Mouse (Mus musculus): ENCODE data around the gene Rapgef6. TPM values are rescaled to one million over a fixed set of nuclear protein-coding genes. Genes with fewer than 3 reads are reported as not detected.

Gene Rapgef6
- polyA plus RNA-seq, 1 experiment = 3.2 TPM

DNA sequence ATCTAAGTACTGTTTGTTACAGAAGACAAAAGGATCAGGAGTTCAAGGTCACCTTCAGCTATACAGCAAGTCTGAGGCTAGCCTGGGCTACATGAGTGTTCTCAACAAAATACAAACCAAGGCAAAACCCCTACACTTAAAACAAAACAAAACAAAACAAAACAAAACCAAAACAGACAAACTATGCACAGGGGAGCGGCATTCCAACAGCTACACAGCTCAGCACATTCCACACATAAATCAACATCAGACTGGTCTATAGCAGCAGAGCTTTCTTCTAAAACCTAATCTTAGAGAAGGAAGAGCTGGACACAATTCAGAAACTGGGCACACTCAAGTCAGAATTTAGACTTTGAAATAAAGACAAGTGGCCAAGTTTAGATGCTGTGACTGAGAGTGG, 221.6 kb downstream of the Rapgef6 start:
- H3K79me2 ChIP-seq (ENCODE audit: control insufficient read depth, insufficient read depth) = peaks cover 16% of the 10 kb centered on the region
- no peaks in the 10 kb centered on the region for H3K79me3 ChIP-seq (ENCODE audit: low read depth)
- H3K4me3 ChIP-seq (ENCODE audit: insufficient read depth, poor library complexity, severe bottlenecking) = no peak overlapping the region
- H3ac ChIP-seq (ENCODE audit: control insufficient read depth, insufficient read length, low read depth) = no peak overlapping the region
- TF ChIP-seq MAX (IDR thresholded peaks at IDR 0.05) = no peak
- no peak for TF ChIP-seq MYOD1 (IDR thresholded peaks at IDR 0.05; ENCODE audit: control insufficient read depth, insufficient read length, low read depth)
- TF ChIP-seq MYOG (IDR thresholded peaks at IDR 0.05; ENCODE audit: control insufficient read depth, extremely low read depth, insufficient read length) = no peak
- no peak for TF ChIP-seq USF1 (IDR thresholded peaks at IDR 0.05; ENCODE audit: low read depth)
- no peak for TF ChIP-seq CEBPB (IDR thresholded peaks at IDR 0.05; ENCODE audit: low read depth)
- TF ChIP-seq CTCF (IDR thresholded peaks at IDR 0.05; ENCODE audit: control insufficient read depth, insufficient read depth, insufficient read length) = no peak
- no peak for TF ChIP-seq FOSL1 (IDR thresholded peaks at IDR 0.05; ENCODE audit: insufficient read depth, low read length, poor library complexity, severe bottlenecking)
- peaks cover 23% of the 10 kb centered on the region for H3K36me3 ChIP-seq (ENCODE audit: control insufficient read depth, insufficient read depth)
- H3K27me3 ChIP-seq (ENCODE audit: control insufficient read depth, insufficient read depth, insufficient read length) = no peaks in the 10 kb centered on the region

Small RNAs within 50 kb of the gene (microRNA-seq; reads per million reads assigned to microRNA genes)
- gene Gm26116 (ENCODE audit: borderline microRNAs expressed) = not detected

Other genes starting within 250 kb of the Rapgef6 start
- 0.14 TPM for gene Acsl6, start 219.0 kb upstream of the Rapgef6 start, polyA plus RNA-seq (2012; fragmentation: generic; extraction: Trizol)
- not detected for gene Meikin, start 152.2 kb upstream of the Rapgef6 start, polyA plus RNA-seq (2012; fragmentation: generic; extraction: Trizol)
- gene Fnip1, start 84.6 kb upstream of the Rapgef6 start, polyA plus RNA-seq (2012; fragmentation: generic; extraction: Trizol) = 2.6 TPM

All from C2C12 (cell line).